ENCODE assay signal across 30 mouse cellular contexts in genomic region chr10:19150005-19150404, GRCm38 (mm10).
DNase-seq lines count a peak whose midpoint lies in the region; ATAC-seq and TF ChIP-seq lines count a peak whose summit lies in the region.
"Had no signal": no experiment of that assay in that cellular context is flagged by ENCODE, and none has a peak within 500 bp of the region (broad histone marks: within the 10 kb centered on the region; RNA-seq: fewer than 3 reads in every experiment).

No protein-coding gene starts in this region.

- DNase-seq in 3134 (ENCODE audit: extremely low read depth, insufficient read length, low spot score) (peak; percentile 37), Patski (ENCODE audit: low read depth, low spot score) (no peak)
- DNase-seq in cerebellum, postnatal 14 days = no peak
- DNase-seq in thymus, postnatal 4 days = no peak
- DNase-seq in layer of hippocampus, adult 9-11 months = no peak
- DNase-seq: adrenal gland, postnatal 10 days; adrenal gland, postnatal 36 days; cerebellum, adult 18-20 months; cerebellum, adult 9-10 months; cerebellum, postnatal 25 days; embryo, embryonic 11 days; forebrain, postnatal 0 days; gastrocnemius, adult 2 months; gastrocnemius, postnatal 14 days; heart, adult 11 months; heart, postnatal 10 days; heart, postnatal 36 days; kidney, adult 11 months had no signal

- TF ChIP-seq CTCF in C2C12 (IDR thresholded peaks at IDR 0.05; ENCODE audit: control insufficient read depth, insufficient read depth, insufficient read length) (no peak), Patski (IDR thresholded peaks at IDR 0.05) (no peak)

- CTCF ChIA-PET in Patski (lab: Charles Lee) = interaction anchor here (1.3 to 2.7 kb wide), 3 partner anchors 15 to 104 kb away, joined by 3 to 10 read pairs (median 4); no protein-coding TSS in a partner anchor

- H3ac ChIP-seq in C2C12 (ENCODE audit: control insufficient read depth, insufficient read length, low read depth) = no peak overlapping the region

- peak; percentile 38 for ATAC-seq in Patski
- ATAC-seq: forebrain, embryonic 14.5 days; forebrain, postnatal 0 days; hindbrain, embryonic 16.5 days; intestine, embryonic 15.5 days had no signal

- in situ Hi-C loops in Patski (cut with MboI; ENCODE audit: low pct_unique_long_range_greater_than_20kb) = loop anchor here (10.0 kb wide), 1 partner anchor 135 kb away; the partner anchor contains the start of gene Tnfaip3

- H3K4me3 ChIP-seq in C2C12 (ENCODE audit: insufficient read depth, poor library complexity, severe bottlenecking) = no peak overlapping the region
- H3K4me3 ChIP-seq: embryonic facial prominence, embryonic 10.5 days; embryonic facial prominence, embryonic 13.5 days; forebrain, embryonic 10.5 days; gastrocnemius, adult 2 months; heart, embryonic 12.5 days; heart, embryonic 15.5 days; hindbrain, embryonic 10.5 days; hindbrain, embryonic 13.5 days; intestine, embryonic 15.5 days had no signal

- POLR2A ChIA-PET in Patski (lab: Charles Lee) = no interaction called here

- no peaks in the 10 kb centered on the region for H3K36me3 ChIP-seq in C2C12 (ENCODE audit: control insufficient read depth, insufficient read depth)
- H3K36me3 ChIP-seq: embryonic facial prominence, embryonic 10.5 days; embryonic facial prominence, embryonic 13.5 days; forebrain, embryonic 10.5 days; G1E; heart, embryonic 12.5 days; heart, embryonic 15.5 days; hindbrain, embryonic 10.5 days; hindbrain, embryonic 13.5 days; intestine, embryonic 15.5 days had no signal

- H3K79me2 ChIP-seq in C2C12 (ENCODE audit: control insufficient read depth, insufficient read depth) = no peaks in the 10 kb centered on the region

- H3K27me3 ChIP-seq in C2C12 (ENCODE audit: control insufficient read depth, insufficient read depth, insufficient read length) = no peaks in the 10 kb centered on the region
- no peaks in the 10 kb centered on the region for H3K27me3 ChIP-seq in Patski
- H3K27me3 ChIP-seq: embryonic facial prominence, embryonic 13.5 days; heart, embryonic 12.5 days; heart, embryonic 15.5 days; hindbrain, embryonic 13.5 days; intestine, embryonic 15.5 days had no signal

- no peaks in the 10 kb centered on the region for H3K79me3 ChIP-seq in C2C12 (ENCODE audit: low read depth)

TF ChIP-seq in C2C12, 6 proteins besides CTCF, POLR2A, EP300 and RAD21:
- TF ChIP-seq MYOD1 (IDR thresholded peaks at IDR 0.05; ENCODE audit: control insufficient read depth, insufficient read length, low read depth) (peak; percentile 46), CEBPB (IDR thresholded peaks at IDR 0.05; ENCODE audit: low read depth) (peak; percentile 77), MAX (IDR thresholded peaks at IDR 0.05) (no peak)
